19 mouse cellular contexts compared by ENCODE assay signal in the genomic region with DNA sequence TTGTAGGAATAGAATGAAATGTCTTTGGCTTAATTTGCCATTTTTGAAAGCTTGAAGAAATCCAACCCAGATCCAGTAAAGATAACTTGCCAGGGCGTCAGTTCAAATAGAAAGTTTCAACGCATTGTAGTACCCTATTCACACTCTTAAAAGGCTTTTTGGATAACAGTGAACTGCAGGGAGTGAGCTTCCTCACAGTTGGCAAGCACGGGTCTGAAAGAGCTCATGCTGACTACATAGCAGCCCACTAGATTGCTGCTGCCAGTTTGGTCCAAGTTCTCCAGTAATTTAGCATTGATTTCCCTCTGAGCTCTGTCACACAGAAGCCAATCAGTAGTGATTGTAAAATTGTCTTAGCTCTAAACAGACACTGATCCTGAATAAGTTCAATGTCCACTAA.
DNase-seq lines count a peak whose midpoint lies in the region; ATAC-seq and TF ChIP-seq lines count a peak whose summit lies in the region.
"Had no signal": no experiment of that assay in that cellular context is flagged by ENCODE, and none has a peak within 500 bp of the region (broad histone marks: within the 10 kb centered on the region; RNA-seq: fewer than 3 reads in every experiment).

No protein-coding gene starts in this region.

- no peaks in the 10 kb centered on the region for H3K4me1 ChIP-seq in forebrain, embryonic 13.5 days
- no peaks in the 10 kb centered on the region for H3K4me1 ChIP-seq in forebrain, embryonic 12.5 days
- no peaks in the 10 kb centered on the region; the same call in 1 of the 2 replicates for H3K4me1 ChIP-seq in liver, adult 2 months (ENCODE audit: control insufficient read depth, insufficient read depth, low read length)
- no peaks in the 10 kb centered on the region for H3K4me1 ChIP-seq in liver, embryonic 11.5 days (replicated peaks; ENCODE audit: control insufficient read depth, insufficient read depth, low read length)
- no peaks in the 10 kb centered on the region for H3K4me1 ChIP-seq in midbrain, postnatal 0 days (ENCODE audit: insufficient read depth, low read length)
- no peaks in the 10 kb centered on the region for H3K4me1 ChIP-seq in kidney, embryonic 15.5 days
- H3K4me1 ChIP-seq: embryonic facial prominence, embryonic 13.5 days; heart, embryonic 15.5 days; intestine, embryonic 15.5 days had no signal

- no peak overlapping the region for H3K27ac ChIP-seq in forebrain, embryonic 13.5 days
- H3K27ac ChIP-seq in forebrain, embryonic 12.5 days: no peak overlapping the region
- H3K27ac ChIP-seq in liver, adult 2 months (replicated peaks; ENCODE audit: insufficient read depth, low read depth, low read length): no peak overlapping the region
- no peak overlapping the region for H3K27ac ChIP-seq in liver, embryonic 11.5 days (ENCODE audit: low read depth, low read length)
- no peak overlapping the region for H3K27ac ChIP-seq in midbrain, postnatal 0 days (ENCODE audit: low read depth, low read length)
- H3K27ac ChIP-seq in kidney, embryonic 15.5 days: no peak overlapping the region
- H3K27ac ChIP-seq: embryonic facial prominence, embryonic 13.5 days; heart, adult 2 months; heart, embryonic 15.5 days; intestine, embryonic 15.5 days; kidney, postnatal 0 days had no signal

- 0% methylated on average over 3 of the region's 3 CpGs for WGBS in forebrain, embryonic 13.5 days
- WGBS in forebrain, embryonic 12.5 days: 5% methylated on average over 3 of the region's 3 CpGs
- WGBS in liver, adult 2 months: 51% methylated on average over 3 of the region's 3 CpGs
- 31% methylated on average over 3 of the region's 3 CpGs for WGBS in liver, embryonic 11.5 days
- 14% methylated on average over 3 of the region's 3 CpGs for WGBS in midbrain, postnatal 0 days
- 26% methylated on average over 3 of the region's 3 CpGs for WGBS in kidney, embryonic 15.5 days

- H3K4me2 ChIP-seq in forebrain, embryonic 13.5 days: no peak overlapping the region
- no peak overlapping the region for H3K4me2 ChIP-seq in forebrain, embryonic 12.5 days
- no peak overlapping the region for H3K4me2 ChIP-seq in liver, embryonic 11.5 days
- H3K4me2 ChIP-seq in midbrain, postnatal 0 days (ENCODE audit: low read depth, low read length, poor library complexity, severe bottlenecking): no peak overlapping the region
- H3K4me2 ChIP-seq in kidney, embryonic 15.5 days: no peak overlapping the region
- H3K4me2 ChIP-seq: embryonic facial prominence, embryonic 13.5 days; heart, embryonic 15.5 days; intestine, embryonic 15.5 days; lung, embryonic 14.5 days had no signal

- H3K9ac ChIP-seq in forebrain, embryonic 13.5 days: no peak overlapping the region
- no peak overlapping the region for H3K9ac ChIP-seq in forebrain, embryonic 12.5 days
- H3K9ac ChIP-seq in liver, adult 2 months (ENCODE audit: low read depth, low read length): no peak overlapping the region
- no peak overlapping the region for H3K9ac ChIP-seq in liver, embryonic 11.5 days (ENCODE audit: low read depth, low read length)
- no peak overlapping the region for H3K9ac ChIP-seq in midbrain, postnatal 0 days (replicated peaks; ENCODE audit: low read length, poor library complexity, severe bottlenecking)
- H3K9ac ChIP-seq in kidney, embryonic 15.5 days: no peak overlapping the region
- H3K9ac ChIP-seq: embryonic facial prominence, embryonic 13.5 days; heart, embryonic 15.5 days; intestine, embryonic 15.5 days; lung, embryonic 14.5 days had no signal

- TF ChIP-seq POLR2A in liver, adult 2 months (IDR thresholded peaks at IDR 0.05; ENCODE audit: extremely low read depth, insufficient read depth, low read length): no peak

- H3K4me3 ChIP-seq in forebrain, embryonic 13.5 days: no peak overlapping the region
- H3K4me3 ChIP-seq in forebrain, embryonic 12.5 days (replicated peaks): no peak overlapping the region
- no peak overlapping the region for H3K4me3 ChIP-seq in liver, adult 2 months (ENCODE audit: insufficient read depth, low read depth, low read length)
- H3K4me3 ChIP-seq in liver, embryonic 11.5 days (ENCODE audit: low read depth, low read length): no peak overlapping the region
- H3K4me3 ChIP-seq in midbrain, postnatal 0 days (ENCODE audit: low read depth, low read length): no peak overlapping the region
- H3K4me3 ChIP-seq in kidney, embryonic 15.5 days (replicated peaks): no peak overlapping the region
- H3K4me3 ChIP-seq: embryonic facial prominence, embryonic 13.5 days; heart, adult 2 months; heart, embryonic 15.5 days; intestine, embryonic 15.5 days had no signal

- peak; percentile 46 for DNase-seq in liver, adult 2 months (ENCODE audit: extremely low read depth, low read depth, low spot score)
- DNase-seq in liver, embryonic 11.5 days (ENCODE audit: low spot score): no peak
- DNase-seq in embryo, embryonic 11 days: peak; percentile 3
- peak; percentile 36 for DNase-seq in midbrain, postnatal 0 days (ENCODE audit: low spot score)
- DNase-seq: adrenal gland, postnatal 36 days; B cell, adult 2 months; heart, adult 2 months; liver; lung, embryonic 14.5 days; lung, postnatal 4 days; thymus, adult 18-20 months had no signal

- H3K36me3 ChIP-seq in forebrain, embryonic 13.5 days (ENCODE audit: poor library complexity, severe bottlenecking): no peaks in the 10 kb centered on the region
- no peaks in the 10 kb centered on the region for H3K36me3 ChIP-seq in forebrain, embryonic 12.5 days (replicated peaks)
- no peaks in the 10 kb centered on the region for H3K36me3 ChIP-seq in liver, adult 2 months (ENCODE audit: control insufficient read depth, insufficient read depth, low read length)
- H3K36me3 ChIP-seq in liver, embryonic 11.5 days (ENCODE audit: control insufficient read depth, insufficient read depth, low read length): no peaks in the 10 kb centered on the region
- H3K36me3 ChIP-seq in midbrain, postnatal 0 days (ENCODE audit: insufficient read depth, low read length): no peaks in the 10 kb centered on the region
- no peaks in the 10 kb centered on the region for H3K36me3 ChIP-seq in kidney, embryonic 15.5 days
- H3K36me3 ChIP-seq: embryonic facial prominence, embryonic 13.5 days; heart, embryonic 15.5 days; intestine, embryonic 15.5 days had no signal

- H3K79me2 ChIP-seq in liver, adult 2 months (ENCODE audit: control insufficient read depth, insufficient read depth, low read length): no peaks in the 10 kb centered on the region

- no peak for TF ChIP-seq CTCF in liver, adult 2 months (IDR thresholded peaks at IDR 0.05; ENCODE audit: low read depth, low read length)
- no peak for TF ChIP-seq CTCF in midbrain, postnatal 0 days (IDR thresholded peaks at IDR 0.05)

- no peaks in the 10 kb centered on the region for H3K9me3 ChIP-seq in forebrain, embryonic 13.5 days (replicated peaks)
- H3K9me3 ChIP-seq in forebrain, embryonic 12.5 days: no peaks in the 10 kb centered on the region
- no peaks in the 10 kb centered on the region for H3K9me3 ChIP-seq in liver, embryonic 11.5 days (ENCODE audit: control insufficient read depth, low read length)
- no peaks in the 10 kb centered on the region for H3K9me3 ChIP-seq in midbrain, postnatal 0 days (ENCODE audit: low read length)
- no peaks in the 10 kb centered on the region for H3K9me3 ChIP-seq in kidney, embryonic 15.5 days (replicated peaks)
- H3K9me3 ChIP-seq: embryonic facial prominence, embryonic 13.5 days; heart, embryonic 15.5 days; intestine, embryonic 15.5 days had no signal

- H3K27me3 ChIP-seq in forebrain, embryonic 13.5 days: no peaks in the 10 kb centered on the region
- no peaks in the 10 kb centered on the region for H3K27me3 ChIP-seq in forebrain, embryonic 12.5 days
- H3K27me3 ChIP-seq in liver, adult 2 months (ENCODE audit: control insufficient read depth, insufficient read depth, low read length): no peaks in the 10 kb centered on the region
- no peaks in the 10 kb centered on the region for H3K27me3 ChIP-seq in liver, embryonic 11.5 days (replicated peaks; ENCODE audit: control insufficient read depth, insufficient read depth, low read length)
- H3K27me3 ChIP-seq in midbrain, postnatal 0 days (ENCODE audit: insufficient read depth, low read length): no peaks in the 10 kb centered on the region
- H3K27me3 ChIP-seq in kidney, embryonic 15.5 days: no peaks in the 10 kb centered on the region
- H3K27me3 ChIP-seq: embryonic facial prominence, embryonic 13.5 days; heart, embryonic 15.5 days; intestine, embryonic 15.5 days had no signal

- peak; percentile 77 for ATAC-seq in forebrain, embryonic 13.5 days
- no peak for ATAC-seq in forebrain, embryonic 12.5 days (ENCODE audit: low FRiP score)
- no peak for ATAC-seq in liver, embryonic 11.5 days (replicated peaks; ENCODE audit: low FRiP score)
- ATAC-seq in midbrain, postnatal 0 days (ENCODE audit: low FRiP score): 0 out of 2 replicates have a peak, but pooled peaks have one; percentile 44
- no peak for ATAC-seq in kidney, embryonic 15.5 days (replicated peaks; ENCODE audit: low FRiP score)
- ATAC-seq: activated CD4-positive, CD25-positive, alpha-beta regulatory T cell, adult 4 months; intestine, embryonic 15.5 days had no signal

Comparison
In these comparisons a context has a peak if more than half of its experiments do, and no peak if none do; other contexts are left out.
1. ATAC-seq: peak in forebrain, embryonic 13.5 days (single experiment) and midbrain, postnatal 0 days (single experiment); none in forebrain, embryonic 12.5 days (single experiment), liver, embryonic 11.5 days (single experiment) and kidney, embryonic 15.5 days (single experiment).